Mouse (Mus musculus) neutrophil, adult 59 days (primary cell): ENCODE measurements around the gene Dpp7. TPM values are rescaled to one million over a fixed set of nuclear protein-coding genes. Genes with fewer than 3 reads are reported as not detected.

Experiments used
- total RNA-seq, 2 experiments: library from RNA; stranded (reverse); gene quantifications; 1 replicate in 1 of 2; 2 replicates in 1 of 2; pipeline ENCODE4 v1.2.4; 2023

Dpp7 gene
- 10 to 100 TPM; 11.1 to 21.8 TPM for total RNA-seq

GRCm38 (mm10) chr2:25356208-25357079, at the start of gene Dpp7:
Gene Dpp7, minus strand, starts transcription at chr2:25356359.

GRCm38 (mm10) chr2:25399051-25399450, 42.9 kb upstream of the Dpp7 start, which contains the start of gene Npdc1:
Gene Npdc1, plus strand, starts transcription at chr2:25399351.

GRCm38 (mm10) chr2:25395721-25396596, 39.8 kb upstream of the Dpp7 start, which contains the start of gene Entpd2:
Gene Entpd2, plus strand, starts transcription at chr2:25395874.

GRCm38 (mm10) chr2:25371764-25372643, 15.8 kb upstream of the Dpp7 start, which contains the start of gene Sapcd2:
Gene Sapcd2, plus strand, starts transcription at chr2:25372321.

GRCm38 (mm10) chr2:25365091-25365761, 9.1 kb upstream of the Dpp7 start, which contains the start of gene Uap1l1:
Gene Uap1l1, minus strand, starts transcription at chr2:25365682.

GRCm38 (mm10) chr2:25332286-25333160, 23.6 kb downstream of the Dpp7 start, which contains the start of gene Man1b1:
Gene Man1b1, plus strand, starts transcription at chr2:25332338.

GRCm38 (mm10) chr2:25318971-25319773, 37.0 kb downstream of the Dpp7 start, which contains the start of gene Grin1:
Gene Grin1, minus strand, starts transcription at chr2:25319187.

Other genes starting within 250 kb of the Dpp7 start
- gene Nrarp, start 175.6 kb downstream of the Dpp7 start, total RNA-seq: under 1 TPM; 0.57 to 0.73 TPM
- 10 to 100 TPM; 39.0 to 42.5 TPM for gene Tor4a, start 159.5 kb downstream of the Dpp7 start, total RNA-seq
- gene Nelfb, start 144.9 kb downstream of the Dpp7 start, total RNA-seq: 10 to 100 TPM; 46.2 to 55.8 TPM
- under 1 TPM; 0.29 to 0.40 TPM for gene Stpg3, start 141.7 kb downstream of the Dpp7 start, total RNA-seq
- gene Fam166a, start 137.6 kb downstream of the Dpp7 start, total RNA-seq: not detected
- 100 to 1,000 TPM; 254 to 279 TPM for gene Tubb4b, start 131.7 kb downstream of the Dpp7 start, total RNA-seq
- gene Slc34a3, start 122.0 kb downstream of the Dpp7 start, total RNA-seq: not detected
- not detected for gene Rnf224, start 119.6 kb downstream of the Dpp7 start, total RNA-seq
- under 1 TPM in 1 of 2 experiments, not detected in 1; 0.29 TPM for gene Rnf208, start 114.1 kb downstream of the Dpp7 start, total RNA-seq
- gene Cysrt1, start 113.9 kb downstream of the Dpp7 start, total RNA-seq: not detected
- gene AL732309.1, start 109.5 kb downstream of the Dpp7 start, total RNA-seq: 1 to 10 TPM in 1 of 2 experiments, under 1 TPM in 1; 0.53 to 3.2 TPM
- 10 to 100 TPM; 17.8 to 19.1 TPM for gene Tmem203, start 100.9 kb downstream of the Dpp7 start, total RNA-seq
- gene Tprn, start 93.7 kb downstream of the Dpp7 start, total RNA-seq: 10 to 100 TPM; 12.7 to 14.6 TPM
- gene Ssna1, start 83.9 kb downstream of the Dpp7 start, total RNA-seq: 10 to 100 TPM; 60.4 to 61.5 TPM
- gene Anapc2, start 83.9 kb downstream of the Dpp7 start, total RNA-seq: 10 to 100 TPM; 79.1 to 82.3 TPM
- gene Tmem210, start 68.2 kb downstream of the Dpp7 start, total RNA-seq: not detected
- gene Lrrc26, start 66.4 kb downstream of the Dpp7 start, total RNA-seq: not detected
- not detected for gene Grin1, start 37.2 kb downstream of the Dpp7 start, total RNA-seq
- gene Man1b1, start 24.0 kb downstream of the Dpp7 start, total RNA-seq: 10 to 100 TPM; 39.8 to 46.7 TPM
- gene Uap1l1, start 9.3 kb upstream of the Dpp7 start, total RNA-seq: 10 to 100 TPM; 30.5 to 36.8 TPM
- gene Sapcd2, start 16.0 kb upstream of the Dpp7 start, total RNA-seq: 10 to 100 TPM in 1 of 2 experiments, 1 to 10 TPM in 1; 9.1 to 11.3 TPM
- not detected for gene Entpd2, start 39.5 kb upstream of the Dpp7 start, total RNA-seq
- gene Npdc1, start 43.0 kb upstream of the Dpp7 start, total RNA-seq: not detected
- gene Fut7, start 66.9 kb upstream of the Dpp7 start, total RNA-seq: 10 to 100 TPM; 16.2 to 20.1 TPM
- gene Abca2, start 72.3 kb upstream of the Dpp7 start, total RNA-seq: 10 to 100 TPM; 17.7 to 22.9 TPM
- gene Clic3, start 100.5 kb upstream of the Dpp7 start, total RNA-seq: not detected
- gene Paxx, start 104.7 kb upstream of the Dpp7 start, total RNA-seq: 10 to 100 TPM; 44.7 to 53.4 TPM
- gene Ptgds, start 113.7 kb upstream of the Dpp7 start, total RNA-seq: not detected
- not detected for gene Lcn12, start 137.6 kb upstream of the Dpp7 start, total RNA-seq
- 10 to 100 TPM; 26.8 to 28.7 TPM for gene Fbxw5, start 144.4 kb upstream of the Dpp7 start, total RNA-seq
- gene C8g, start 145.4 kb upstream of the Dpp7 start, total RNA-seq: under 1 TPM; 0.44 to 0.64 TPM
- 10 to 100 TPM; 21.6 to 24.3 TPM for gene Traf2, start 190.6 kb upstream of the Dpp7 start, total RNA-seq
- gene Edf1, start 201.5 kb upstream of the Dpp7 start, total RNA-seq: 10 to 100 TPM; 87.5 to 92.7 TPM
- gene Mamdc4, start 218.5 kb upstream of the Dpp7 start, total RNA-seq: under 1 TPM; 0.42 to 0.62 TPM
- 1 to 10 TPM; 4.7 to 5.8 TPM for gene Phpt1, start 218.9 kb upstream of the Dpp7 start, total RNA-seq
- not detected for gene Ajm1, start 225.4 kb upstream of the Dpp7 start, total RNA-seq